Mouse (Mus musculus): Measurements from ENCODE around the gene Stx8. TPM values are rescaled to one million over a fixed set of nuclear protein-coding genes. Genes with fewer than 3 reads are reported as not detected.

Gene Stx8
- polyA plus RNA-seq, 1 experiment from 2014 or later = 68.1 TPM

DNA sequence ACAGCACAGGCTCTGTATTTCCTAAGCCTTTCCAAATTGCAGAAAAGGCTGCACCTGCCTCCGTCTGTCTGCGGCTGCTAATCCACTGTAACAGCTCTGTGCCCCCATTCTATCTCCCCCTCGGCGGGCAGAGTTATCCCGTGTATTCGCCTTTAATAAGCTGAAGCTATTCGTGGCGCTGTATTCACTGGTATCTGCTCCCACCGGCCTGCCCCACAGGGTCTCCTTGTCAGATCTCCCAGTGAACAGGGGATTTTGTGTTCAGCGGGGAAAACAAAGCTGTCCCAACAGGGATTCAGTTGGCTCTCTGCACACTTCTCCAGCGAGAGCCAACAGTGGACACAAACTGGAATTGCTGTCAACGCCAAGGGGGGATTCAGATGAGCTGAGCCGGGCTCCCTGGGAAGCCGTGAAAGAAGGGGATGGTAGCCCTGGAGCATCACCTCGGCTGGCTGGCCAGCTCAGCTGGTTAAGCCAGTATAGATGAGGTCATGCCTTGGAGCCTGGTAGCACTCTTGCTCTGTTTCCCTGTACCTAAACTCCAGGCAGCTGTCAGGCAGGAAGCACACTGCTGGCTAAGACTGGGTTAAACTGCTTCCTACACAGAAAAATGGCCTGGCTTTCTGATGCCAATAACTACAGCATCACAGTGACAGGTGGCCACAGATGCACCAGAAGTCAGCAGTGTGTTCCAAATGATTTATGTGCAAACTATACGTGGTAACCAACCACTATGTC is 278.4 kb downstream of the Stx8 start:
- ATAC-seq (ENCODE audit: insufficient number of reproducible peaks, insufficient read depth, low FRiP score, low TSS enrichment, low read depth) = no peak
- WGBS = 68% methylated on average over 16 of the region's 16 CpGs
- Histone ChIP-seq H3K4me3 (no peak overlapping the region), H3K27me3 (0 out of 2 replicates have a peak, but pooled peaks cover 3% of the 10 kb centered on the region), H3K4me2 (no peak overlapping the region), H3K9me3 (peaks cover 4% of the 10 kb centered on the region; the same call in 1 of the 2 replicates), H3K9ac (no peak overlapping the region), H3K4me1 (peaks cover 7% of the 10 kb centered on the region), H3K36me3 (0 out of 2 replicates have a peak, but pooled peaks cover 3% of the 10 kb centered on the region), H3K27ac (no peak overlapping the region)

DNA sequence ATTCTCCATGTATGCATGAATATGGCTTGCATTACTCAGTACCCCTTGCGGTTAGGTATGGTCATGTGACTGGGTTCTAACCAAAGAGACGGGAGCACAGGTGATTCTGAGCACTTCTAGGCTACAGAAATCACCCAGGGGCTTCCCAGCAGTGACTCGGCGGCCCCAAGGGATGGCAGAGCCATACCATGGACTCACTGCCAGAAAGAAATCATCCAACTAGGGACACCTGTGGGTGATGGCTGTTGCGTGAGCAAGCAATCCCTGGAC is 278.9 kb downstream of the Stx8 start:
- Histone ChIP-seq H3K4me1 (peaks cover 4% of the 10 kb centered on the region), H3K9ac (no peak overlapping the region), H3K4me2 (no peak overlapping the region), H3K27ac (no peak overlapping the region), H3K4me3 (no peak overlapping the region), H3K27me3 (0 out of 2 replicates have a peak, but pooled peaks cover 3% of the 10 kb centered on the region), H3K36me3 (0 out of 2 replicates have a peak, but pooled peaks cover 3% of the 10 kb centered on the region), H3K9me3 (peaks cover 4% of the 10 kb centered on the region; the same call in 1 of the 2 replicates)
- 78% methylated on average over 5 of the region's 5 CpGs for WGBS
- no peak for ATAC-seq (ENCODE audit: insufficient number of reproducible peaks, insufficient read depth, low FRiP score, low TSS enrichment, low read depth)

DNA sequence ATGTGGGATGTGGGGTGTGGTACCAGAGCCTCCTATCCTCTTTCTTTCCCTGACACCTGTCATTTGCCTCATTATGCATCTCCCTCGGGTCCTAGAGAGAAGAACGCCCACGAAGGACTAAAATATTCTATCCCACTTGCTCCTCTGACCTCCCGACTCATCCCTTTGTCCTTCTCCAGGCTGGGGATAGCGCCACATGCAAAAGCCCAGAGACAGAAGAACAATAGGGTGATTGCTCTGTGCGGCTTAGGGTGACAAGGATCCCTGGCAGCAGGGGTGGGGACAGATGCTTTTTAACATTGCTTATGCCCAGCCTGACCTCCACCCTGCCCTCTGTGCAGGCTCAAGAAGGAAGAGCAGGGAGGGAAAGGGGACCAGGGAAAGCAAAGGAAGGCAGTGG is 281.9 kb downstream of the Stx8 start:
- H3K9ac ChIP-seq = no peak overlapping the region

DNA sequence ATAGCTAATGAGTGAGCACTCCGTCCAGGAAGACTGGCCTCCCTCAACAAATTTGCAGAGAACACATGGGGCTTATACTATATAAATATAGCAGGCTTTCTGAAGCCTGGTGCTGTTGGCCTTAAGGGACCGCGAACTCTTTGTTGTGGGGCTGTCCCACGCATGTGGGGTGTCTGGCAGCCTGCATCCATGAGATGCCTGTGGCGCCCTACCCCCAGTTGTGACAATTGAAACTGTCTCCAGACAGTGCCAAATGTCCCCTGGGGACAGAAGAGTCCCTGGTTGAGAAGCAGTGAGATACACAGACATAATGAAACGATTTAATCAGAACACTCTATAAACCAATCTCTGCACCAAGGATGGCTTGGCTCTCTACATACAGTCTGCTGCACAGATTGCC is 284.1 kb downstream of the Stx8 start:
- Histone ChIP-seq H3K4me1 (peaks cover 13% of the 10 kb centered on the region), H3K27ac (no peak overlapping the region; the same call in 1 of the 2 replicates), H3K27me3 (no peaks in the 10 kb centered on the region), H3K36me3 (0 out of 2 replicates have a peak, but pooled peaks cover under 1% of the 10 kb centered on the region), H3K4me2 (no peak overlapping the region), H3K4me3 (no peak overlapping the region), H3K9me3 (no peaks in the 10 kb centered on the region), H3K9ac (no peak overlapping the region)
- no peak for ATAC-seq (ENCODE audit: insufficient number of reproducible peaks, insufficient read depth, low FRiP score, low TSS enrichment, low read depth)
- WGBS = 58% methylated on average over 6 of the region's 6 CpGs

More for the DNA sequence above, 281.9 kb downstream of the Stx8 start:
- ATAC-seq (ENCODE audit: insufficient number of reproducible peaks, insufficient read depth, low FRiP score, low TSS enrichment, low read depth) = no peak
- H3K27me3 ChIP-seq = 0 out of 2 replicates have a peak, but pooled peaks cover 3% of the 10 kb centered on the region
- no peak overlapping the region for H3K4me2 ChIP-seq
- H3K27ac ChIP-seq = no peak overlapping the region
- H3K36me3 ChIP-seq = 0 out of 2 replicates have a peak, but pooled peaks cover 3% of the 10 kb centered on the region
- peaks cover 13% of the 10 kb centered on the region for H3K4me1 ChIP-seq
- H3K4me3 ChIP-seq = no peak overlapping the region
- H3K9me3 ChIP-seq = peaks cover 4% of the 10 kb centered on the region; the same call in 1 of the 2 replicates
- WGBS = 28% methylated on average over 6 of the region's 6 CpGs

DNA sequence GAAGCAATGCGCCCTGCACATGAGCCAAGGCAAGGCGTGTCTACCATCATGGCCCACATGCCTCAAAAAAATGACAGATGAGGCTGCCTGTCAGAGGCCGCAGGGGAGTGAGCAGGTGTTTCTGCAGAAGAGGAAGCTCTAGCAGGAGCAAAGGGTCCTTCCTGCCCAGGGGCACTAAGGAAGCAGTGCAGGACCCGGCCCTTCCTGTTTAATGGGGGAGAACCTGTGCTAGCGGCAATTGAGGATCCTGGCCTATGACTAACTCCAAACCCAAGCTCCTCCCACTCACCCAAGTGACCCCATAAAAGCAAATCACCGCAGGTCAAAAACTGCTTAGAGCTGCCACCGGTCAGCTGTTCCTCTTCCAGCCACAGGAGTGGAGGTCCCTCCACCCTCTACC is 287.5 kb downstream of the Stx8 start:
- no peaks in the 10 kb centered on the region for H3K36me3 ChIP-seq
- WGBS = 79% methylated on average over 7 of the region's 7 CpGs
- no peak overlapping the region for H3K9ac ChIP-seq
- ATAC-seq (ENCODE audit: insufficient number of reproducible peaks, insufficient read depth, low FRiP score, low TSS enrichment, low read depth) = no peak
- no peak overlapping the region for H3K27ac ChIP-seq
- H3K4me3 ChIP-seq = no peak overlapping the region
- H3K27me3 ChIP-seq = no peaks in the 10 kb centered on the region
- no peaks in the 10 kb centered on the region for H3K9me3 ChIP-seq
- H3K4me2 ChIP-seq = no peak overlapping the region
- peaks cover 13% of the 10 kb centered on the region for H3K4me1 ChIP-seq

Small RNAs within 50 kb of the gene (microRNA-seq; reads per million reads assigned to microRNA genes)
- not detected for gene Mir6406

Other genes starting within 250 kb of the Stx8 start
- gene Glp2r, start 195.0 kb upstream of the Stx8 start, polyA plus RNA-seq (2015; fragmentation: Nextera tagmentation; extraction: Ambion mirVana) = 0.25 TPM in 1 of 2 replicates, not detected in the other
- not detected in 2 replicates for gene Gsg1l2, start 191.6 kb upstream of the Stx8 start, polyA plus RNA-seq (2015; fragmentation: Nextera tagmentation; extraction: Ambion mirVana)
- 0.33 and 0.49 TPM in 2 replicates for gene Dhrs7c, start 168.0 kb upstream of the Stx8 start, polyA plus RNA-seq (2015; fragmentation: Nextera tagmentation; extraction: Ambion mirVana)
- 0.93 and 1.3 TPM in 2 replicates for gene Usp43, start 44.0 kb upstream of the Stx8 start, polyA plus RNA-seq (2015; fragmentation: Nextera tagmentation; extraction: Ambion mirVana)
- 0.63 and 0.66 TPM in 2 replicates for gene Cfap52, start 542 bp upstream of the Stx8 start, polyA plus RNA-seq (2015; fragmentation: Nextera tagmentation; extraction: Ambion mirVana)